Mouse (Mus musculus) left cerebral cortex, adult 11 months (tissue): Measurements from ENCODE around the gene Nifk.

Experiments
- DNase-seq: peaks from one replicate; pipeline ENCODE4 v3.0.0; 2022; ENCODE audit warnings: low spot score

The Nifk gene

DNA sequence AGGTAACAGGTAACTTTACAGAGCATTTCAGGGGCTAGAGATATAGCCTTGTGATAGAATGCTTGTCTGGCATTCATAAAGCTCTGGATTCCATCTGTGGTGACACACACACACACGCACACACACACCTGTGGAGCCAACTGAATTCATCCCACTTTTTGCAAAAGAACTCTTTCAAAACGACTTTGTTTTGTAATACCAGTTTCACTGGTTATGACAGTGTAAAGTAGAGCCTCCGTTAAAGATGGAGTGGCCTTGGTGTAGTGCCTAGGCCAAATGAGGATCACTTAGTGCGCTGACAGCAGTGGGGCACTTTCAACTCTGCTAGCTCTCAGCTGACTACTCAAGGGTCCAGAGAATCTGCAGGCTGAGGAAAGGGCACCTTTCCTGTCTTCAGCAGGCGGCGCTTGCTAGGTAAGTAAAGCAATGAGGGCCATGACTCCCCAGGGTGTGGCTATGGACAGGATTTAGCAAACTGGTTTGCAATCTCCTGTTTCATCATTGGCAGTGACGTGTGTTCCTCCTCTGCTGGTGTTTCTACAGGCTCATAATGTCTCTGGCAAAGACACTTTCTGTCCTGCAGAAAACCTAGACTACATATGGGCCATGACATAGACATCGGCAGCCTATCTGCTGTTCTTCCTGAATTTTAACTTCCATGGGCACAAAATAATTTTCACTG, 58.6 kb downstream of the Nifk start:
- no peak for DNase-seq
